Mouse (Mus musculus) midbrain, embryonic 14.5 days (tissue): ENCODE measurements at regions not wholly inside any gene's neighbourhood (a gene's known extent, or its start where the extent isn't known, plus 50 kb on each side); places are given as distances from the start of the nearest gene placed in this dataset.

ENCODE experiments used
- ATAC-seq: fragments of 200-750 bp; cut with Nextera tagmentation; 2 replicates; pipeline ENCODE4 v1.8.0; 2017; ENCODE audit warnings: moderate number of reproducible peaks, moderate library complexity; ENCODE audit not compliant: low FRiP score, low TSS enrichment
- DNase-seq: peaks from one replicate; pipeline ENCODE4 v3.0.0-alpha.2; 2015
- H3K27ac ChIP-seq: fragments of 300-500 bp; sonication (generic); replicated peaks from 2 replicates; pipeline ENCODE4 v1.5.1; 2014; ENCODE audit warnings: mild to moderate bottlenecking, low read depth, low read length, moderate library complexity
- H3K27me3 ChIP-seq: fragments of 300-500 bp; sonication (generic); 2 replicates; pipeline ENCODE4 v1.6.1; 2014; ENCODE audit warnings: low read length, control low read depth, mixed read lengths; ENCODE audit not compliant: control insufficient read depth, insufficient read depth
- H3K36me3 ChIP-seq: fragments of 300-500 bp; sonication (generic); 2 replicates; pipeline ENCODE4 v1.6.1; 2014; ENCODE audit warnings: low read length, control low read depth; ENCODE audit not compliant: control insufficient read depth, insufficient read depth
- H3K4me1 ChIP-seq: fragments of 300-500 bp; sonication (generic); 2 replicates; pipeline ENCODE4 v1.6.1; 2014; ENCODE audit warnings: mild to moderate bottlenecking, antibody characterized with exemption, low read length, control low read depth; ENCODE audit not compliant: control insufficient read depth, insufficient read depth
- H3K4me2 ChIP-seq: fragments of 300-500 bp; sonication (generic); 2 replicates; pipeline ENCODE4 v1.6.1; 2014; ENCODE audit warnings: mild to moderate bottlenecking, low read length, moderate library complexity
- H3K4me3 ChIP-seq: fragments of 300-500 bp; sonication (generic); replicated peaks from 2 replicates; pipeline ENCODE4 v1.5.1; 2014; ENCODE audit warnings: low read depth, low read length
- H3K9ac ChIP-seq: fragments of 300-500 bp; sonication (generic); replicated peaks from 2 replicates; pipeline ENCODE4 v1.6.1; 2014; ENCODE audit warnings: mild to moderate bottlenecking, low read length, moderate library complexity
- H3K9me3 ChIP-seq: fragments of 300-500 bp; sonication (generic); 2 replicates; pipeline ENCODE4 v1.6.1; 2016; ENCODE audit warnings: low read length, control low read depth, mixed read lengths; ENCODE audit not compliant: control insufficient read depth
- WGBS: fragments of 180-500 bp; shearing (Covaris S2); extraction: QIAGEN DNeasy Blood & Tissue Kit; methylation state at CpG from one replicate; pipeline ENCODE4 v1.1.7; 2014; 5-methylcytosine and 5-hydroxymethylcytosine counted together

DNA sequence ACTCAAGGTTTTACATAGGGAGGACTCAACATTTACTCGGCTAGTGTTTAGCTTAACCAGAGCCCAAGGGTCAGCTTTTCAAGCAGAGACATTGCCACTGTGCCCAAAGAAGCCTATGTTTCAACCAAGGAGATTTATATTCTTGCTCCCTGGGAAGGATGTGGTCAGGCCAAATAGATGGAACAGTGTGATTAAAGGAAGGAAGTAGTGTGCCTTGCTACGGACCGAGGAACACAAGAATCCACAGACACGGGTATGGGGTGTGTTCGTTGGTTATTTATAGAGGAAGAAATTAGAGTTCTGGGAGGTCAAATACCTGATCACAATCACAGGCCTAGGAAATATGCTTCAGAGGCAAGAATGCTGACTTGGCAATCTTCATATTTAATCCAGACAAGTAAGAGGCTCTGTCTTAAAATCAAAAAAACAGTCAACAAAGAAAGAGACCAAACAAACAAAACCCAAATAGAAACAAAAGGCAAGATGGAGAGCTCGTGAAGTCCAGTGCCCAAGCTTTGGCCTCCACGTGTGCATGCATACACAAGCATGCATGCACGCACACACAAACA lies 133.9 kb upstream of the Trp63 start:
- no peak overlapping the region for H3K27ac ChIP-seq
- WGBS, result 96% methylated on average over 8 of the region's 8 CpGs
- no peaks in the 10 kb centered on the region for H3K36me3 ChIP-seq
- H3K4me3 ChIP-seq, result no peak overlapping the region
- no peaks in the 10 kb centered on the region for H3K9me3 ChIP-seq
- H3K4me2 ChIP-seq, result no peak overlapping the region
- no peak for DNase-seq
- no peak overlapping the region for H3K9ac ChIP-seq
- no peaks in the 10 kb centered on the region for H3K4me1 ChIP-seq
- no peaks in the 10 kb centered on the region for H3K27me3 ChIP-seq
- no peak for ATAC-seq

GRCm38 (mm10) chr16:25557181-25557580 lies 126.4 kb upstream of the Trp63 start:
- H3K9ac ChIP-seq, result no peak overlapping the region
- DNase-seq (no peak), ATAC-seq (no peak)
- H3K4me3 ChIP-seq, result no peak overlapping the region
- WGBS, result 72% methylated on average over 3 of the region's 3 CpGs
- H3K4me1 ChIP-seq, result no peaks in the 10 kb centered on the region
- H3K9me3 ChIP-seq, result no peaks in the 10 kb centered on the region
- no peak overlapping the region for H3K27ac ChIP-seq
- no peaks in the 10 kb centered on the region for H3K36me3 ChIP-seq
- H3K27me3 ChIP-seq, result no peaks in the 10 kb centered on the region
- H3K4me2 ChIP-seq, result no peak overlapping the region

DNA sequence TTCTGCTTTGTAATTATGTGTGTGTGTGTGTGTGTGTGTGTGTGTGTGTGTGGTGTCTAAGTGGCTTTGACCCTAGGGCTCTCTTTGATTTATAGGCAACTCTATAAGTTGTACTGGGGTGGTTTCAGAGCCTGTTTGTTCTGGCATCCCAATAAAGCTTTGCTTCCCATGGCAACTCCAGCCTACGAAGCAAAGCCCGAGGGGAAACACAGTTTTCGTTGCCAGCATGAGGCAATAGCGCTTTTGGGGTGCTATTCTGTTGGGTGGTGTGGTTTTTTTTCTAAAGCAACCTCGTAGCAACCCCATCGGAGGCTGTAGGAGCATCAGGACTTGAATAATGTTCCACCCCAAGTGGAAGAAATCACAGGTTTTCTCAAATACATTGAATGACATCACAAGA lies 103.3 kb upstream of the Trp63 start:
- H3K27me3 ChIP-seq, result no peaks in the 10 kb centered on the region
- H3K9ac ChIP-seq, result no peak overlapping the region
- H3K4me1 ChIP-seq, result no peaks in the 10 kb centered on the region; the same call in 1 of the 2 replicates
- no peaks in the 10 kb centered on the region for H3K9me3 ChIP-seq
- H3K27ac ChIP-seq, result no peak overlapping the region
- no peaks in the 10 kb centered on the region for H3K36me3 ChIP-seq
- no peak for DNase-seq
- WGBS, result 91% methylated on average over 6 of the region's 6 CpGs
- ATAC-seq, result no peak
- no peak overlapping the region for H3K4me3 ChIP-seq
- H3K4me2 ChIP-seq, result no peak overlapping the region

- no peak for DNase-seq
- WGBS, result 74% methylated on average over 14 of the region's 14 CpGs
- Histone ChIP-seq H3K36me3 (no peaks in the 10 kb centered on the region), H3K9ac (no peak overlapping the region), H3K27me3 (no peaks in the 10 kb centered on the region), H3K4me2 (no peak overlapping the region), H3K9me3 (no peaks in the 10 kb centered on the region), H3K4me1 (no peaks in the 10 kb centered on the region), H3K27ac (no peak overlapping the region), H3K4me3 (no peak overlapping the region)
- no peak for ATAC-seq
Observed at GRCm38 (mm10) chr16:25584337-25585069, 99.1 kb upstream of the Trp63 start.

DNA sequence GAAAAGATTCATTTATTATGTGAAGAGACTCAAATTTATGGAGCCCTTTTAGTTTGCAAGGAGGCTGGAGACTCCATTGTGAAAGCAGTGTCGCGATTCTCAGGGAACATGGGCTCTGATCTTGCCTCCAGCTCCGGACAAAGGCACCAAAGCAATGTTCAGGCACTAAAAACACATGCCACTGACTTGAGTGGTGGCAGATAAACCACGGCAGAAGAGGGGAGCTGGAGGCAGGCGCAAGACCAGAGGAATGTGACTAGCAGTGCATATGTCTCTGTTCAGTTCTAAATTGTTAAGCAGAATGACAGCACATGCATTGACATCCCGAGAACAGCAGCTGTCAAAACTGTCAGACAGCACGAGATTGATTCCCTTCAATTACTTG lies 98.5 kb upstream of the Trp63 start:
- ATAC-seq, result no peak

DNA sequence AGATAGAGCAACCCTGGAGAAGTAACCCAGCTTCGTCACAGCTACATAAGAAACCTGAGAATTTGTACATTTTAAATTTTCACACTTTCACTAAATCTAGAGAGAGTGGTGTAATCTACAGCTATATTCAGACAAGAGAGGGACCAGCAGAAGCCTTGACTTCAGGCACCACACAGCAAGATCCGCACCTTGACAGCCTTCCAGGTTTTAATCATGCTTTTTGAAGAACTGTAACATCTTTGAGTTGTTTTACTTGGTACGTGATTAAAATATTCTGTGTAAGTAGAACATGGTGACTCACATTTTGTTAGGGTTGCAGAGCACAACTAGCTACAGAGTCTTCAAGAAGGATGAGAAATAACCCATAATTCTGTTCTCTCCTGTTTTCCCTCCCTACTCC lies 97.6 kb upstream of the Trp63 start:
- no peaks in the 10 kb centered on the region for H3K9me3 ChIP-seq
- no peak overlapping the region for H3K4me2 ChIP-seq
- no peak overlapping the region for H3K9ac ChIP-seq
- no peaks in the 10 kb centered on the region for H3K4me1 ChIP-seq
- H3K36me3 ChIP-seq, result no peaks in the 10 kb centered on the region
- no peak overlapping the region for H3K27ac ChIP-seq
- no peak overlapping the region for H3K4me3 ChIP-seq
- 92% methylated on average over 3 of the region's 3 CpGs for WGBS
- DNase-seq, result no peak
- no peak for ATAC-seq
- H3K27me3 ChIP-seq, result no peaks in the 10 kb centered on the region

More for the DNA sequence above, 98.5 kb upstream of the Trp63 start:
- DNase-seq, result no peak
- no peak overlapping the region for H3K4me3 ChIP-seq
- H3K9ac ChIP-seq, result no peak overlapping the region
- no peaks in the 10 kb centered on the region for H3K9me3 ChIP-seq
- no peaks in the 10 kb centered on the region for H3K27me3 ChIP-seq
- WGBS, result 69% methylated on average over 7 of the region's 7 CpGs
- no peaks in the 10 kb centered on the region for H3K4me1 ChIP-seq
- H3K4me2 ChIP-seq, result no peak overlapping the region
- H3K27ac ChIP-seq, result no peak overlapping the region
- H3K36me3 ChIP-seq, result no peaks in the 10 kb centered on the region

- Histone ChIP-seq H3K36me3 (no peaks in the 10 kb centered on the region), H3K27ac (no peak overlapping the region), H3K27me3 (no peaks in the 10 kb centered on the region), H3K4me1 (no peaks in the 10 kb centered on the region), H3K4me3 (no peak overlapping the region), H3K4me2 (no peak overlapping the region), H3K9ac (no peak overlapping the region), H3K9me3 (no peaks in the 10 kb centered on the region)
- DNase-seq, result no peak
- no peak for ATAC-seq
- WGBS, result 85% methylated on average over 10 of the region's 10 CpGs
Observed at GRCm38 (mm10) chr16:25587879-25588347, 95.7 kb upstream of the Trp63 start.

DNA sequence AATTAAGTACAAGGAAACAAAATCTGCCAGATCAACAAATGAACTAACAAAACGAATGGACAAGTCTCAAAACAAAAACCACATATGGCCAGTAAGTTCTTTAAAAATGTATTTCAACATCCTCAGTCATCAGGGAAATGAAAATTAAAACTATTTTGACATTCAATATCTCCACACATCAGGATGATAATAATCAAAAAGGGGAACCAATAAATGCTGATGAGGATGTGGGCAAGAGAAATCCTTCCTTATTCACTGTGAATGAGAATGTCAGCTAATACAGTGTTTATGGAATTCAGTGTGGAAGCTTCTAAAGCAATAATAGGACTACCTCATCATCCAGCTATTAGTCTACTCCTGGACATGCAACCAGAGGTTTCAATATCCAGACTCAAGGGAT lies 86.1 kb upstream of the Trp63 start:
- DNase-seq (no peak), ATAC-seq (no peak)
- H3K4me1 ChIP-seq, result no peaks in the 10 kb centered on the region
- WGBS, result 85% methylated on average over 1 of the region's 1 CpGs
- no peak overlapping the region for H3K27ac ChIP-seq
- no peaks in the 10 kb centered on the region for H3K36me3 ChIP-seq
- H3K9ac ChIP-seq, result no peak overlapping the region
- H3K27me3 ChIP-seq, result no peaks in the 10 kb centered on the region
- H3K4me2 ChIP-seq, result no peak overlapping the region
- H3K9me3 ChIP-seq, result no peaks in the 10 kb centered on the region
- H3K4me3 ChIP-seq, result no peak overlapping the region

- Histone ChIP-seq H3K4me2 (no peak overlapping the region), H3K9me3 (no peaks in the 10 kb centered on the region), H3K4me3 (no peak overlapping the region), H3K27ac (no peak overlapping the region), H3K4me1 (no peaks in the 10 kb centered on the region), H3K9ac (no peak overlapping the region), H3K36me3 (no peaks in the 10 kb centered on the region), H3K27me3 (no peaks in the 10 kb centered on the region)
- ATAC-seq (no peak), DNase-seq (no peak)
- 92% methylated on average over 2 of the region's 2 CpGs for WGBS
Observed at GRCm38 (mm10) chr16:25603121-25603520, 80.4 kb upstream of the Trp63 start.
